Mouse (Mus musculus): ENCODE measurements at regions not wholly inside any gene's neighbourhood (a gene's known extent, or its start where the extent isn't known, plus 50 kb on each side); places are given as distances from the start of the nearest gene placed in this dataset.

DNA sequence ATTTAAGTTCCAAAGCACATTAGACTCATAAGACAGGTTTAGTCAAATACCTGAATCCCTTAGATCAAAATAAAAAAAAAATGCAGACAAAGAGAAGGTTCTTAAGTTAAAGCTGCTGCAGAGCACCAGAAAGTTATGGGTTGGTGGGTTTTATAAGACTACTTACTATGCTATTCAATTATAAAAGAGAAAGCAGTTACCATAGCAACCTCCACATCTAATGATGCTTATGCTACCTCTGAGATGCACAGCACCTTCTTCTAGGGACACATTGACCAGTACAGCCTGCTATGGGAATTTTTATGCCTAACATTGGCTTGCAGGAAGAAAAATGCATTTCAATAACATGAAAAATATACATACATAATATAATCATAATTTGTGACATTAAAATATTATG lies 512.1 kb upstream of the Id4 start:
- DNase-seq (ENCODE audit: low spot score in 2 of 2), result no peak

GRCm38 (mm10) chr13:47751033-47751432 lies 510.0 kb upstream of the Id4 start:
- DNase-seq (ENCODE audit: low spot score in 2 of 2), result no peak

DNA sequence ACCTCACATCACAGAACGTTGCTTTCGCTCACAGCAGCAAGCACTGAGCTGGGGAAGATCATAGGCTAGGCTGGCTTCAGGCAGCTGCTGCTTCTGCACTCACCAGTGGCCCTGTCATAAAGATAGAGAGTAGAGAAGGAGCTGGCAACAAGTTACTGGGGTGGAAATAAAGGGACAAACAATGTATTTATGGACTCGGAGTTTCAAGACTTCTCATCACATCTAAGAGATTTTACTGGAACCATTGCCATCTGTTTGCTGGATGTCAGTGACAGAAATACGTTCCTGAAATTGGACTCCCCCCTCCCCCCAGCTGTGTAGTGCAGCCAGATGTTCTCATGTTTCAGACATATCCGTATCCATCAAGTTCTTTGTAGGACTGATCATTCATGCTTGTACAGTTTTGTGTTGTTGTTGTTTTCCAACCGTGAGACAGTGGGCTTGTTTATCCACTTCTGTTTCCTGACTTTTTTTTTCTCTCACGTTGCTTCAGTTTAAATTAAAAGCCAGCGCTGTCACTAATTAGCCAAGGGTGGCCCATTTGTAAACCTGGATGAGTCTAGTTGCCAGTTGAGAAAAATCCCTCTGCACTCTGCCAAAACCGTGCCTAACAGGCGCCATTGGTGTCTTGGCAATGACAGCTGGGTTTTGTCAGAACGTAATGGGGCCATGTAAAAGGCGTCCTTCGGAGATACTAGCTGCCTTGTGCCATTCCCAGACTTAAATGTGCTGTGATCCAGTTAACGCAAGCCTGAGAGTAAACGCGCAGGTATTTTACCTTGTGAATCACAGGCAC lies 496.0 kb upstream of the Id4 start:
- no peak for DNase-seq (ENCODE audit: low spot score in 2 of 2)

- DNase-seq (ENCODE audit: low spot score in 2 of 2), result no peak
Observed at GRCm38 (mm10) chr13:47768963-47769527, 492.0 kb upstream of the Id4 start.

DNA sequence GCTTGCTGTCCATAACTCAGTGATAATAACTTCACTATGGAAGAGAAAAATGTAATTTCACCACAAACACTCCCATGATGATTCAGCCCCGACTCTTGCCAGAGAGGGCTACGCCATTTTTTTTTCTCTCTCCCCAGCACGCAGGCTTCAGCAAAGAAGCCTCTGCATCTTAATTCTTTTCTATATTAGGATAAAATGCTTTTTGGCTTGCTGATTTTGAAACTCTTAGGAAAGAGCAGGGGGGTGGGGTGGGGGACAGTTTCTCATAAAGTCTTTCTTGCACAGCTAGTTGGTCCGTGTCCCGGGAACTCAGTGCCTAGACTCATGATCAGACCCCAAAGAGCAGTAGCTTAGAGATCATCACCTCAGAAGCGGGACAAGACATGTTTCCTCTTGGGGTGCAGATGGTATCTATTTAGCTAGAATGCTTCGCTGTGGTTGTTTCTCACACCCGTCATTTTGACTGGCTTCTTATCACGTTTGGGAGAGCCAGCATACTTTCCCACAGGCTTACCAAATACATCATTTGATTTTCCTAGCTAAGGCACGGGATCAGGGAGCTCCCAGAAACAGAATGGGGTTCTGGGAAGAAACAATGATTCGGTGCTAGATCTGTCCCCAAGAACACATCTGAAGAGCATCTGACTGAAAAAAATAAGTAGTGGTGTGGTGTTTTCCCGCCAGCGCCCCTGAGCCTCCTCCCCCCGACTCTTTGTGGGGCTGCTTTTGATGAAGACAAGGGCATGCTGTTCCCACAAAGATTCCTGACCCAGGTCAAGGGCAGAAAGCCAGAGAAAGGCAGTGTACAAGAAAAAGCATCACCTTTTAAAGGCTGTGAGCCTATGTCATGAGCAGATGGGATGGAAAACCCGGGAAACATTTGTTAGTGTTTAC lies 483.6 kb upstream of the Id4 start:
- DNase-seq (ENCODE audit: low spot score in 2 of 2), result no peak

DNA sequence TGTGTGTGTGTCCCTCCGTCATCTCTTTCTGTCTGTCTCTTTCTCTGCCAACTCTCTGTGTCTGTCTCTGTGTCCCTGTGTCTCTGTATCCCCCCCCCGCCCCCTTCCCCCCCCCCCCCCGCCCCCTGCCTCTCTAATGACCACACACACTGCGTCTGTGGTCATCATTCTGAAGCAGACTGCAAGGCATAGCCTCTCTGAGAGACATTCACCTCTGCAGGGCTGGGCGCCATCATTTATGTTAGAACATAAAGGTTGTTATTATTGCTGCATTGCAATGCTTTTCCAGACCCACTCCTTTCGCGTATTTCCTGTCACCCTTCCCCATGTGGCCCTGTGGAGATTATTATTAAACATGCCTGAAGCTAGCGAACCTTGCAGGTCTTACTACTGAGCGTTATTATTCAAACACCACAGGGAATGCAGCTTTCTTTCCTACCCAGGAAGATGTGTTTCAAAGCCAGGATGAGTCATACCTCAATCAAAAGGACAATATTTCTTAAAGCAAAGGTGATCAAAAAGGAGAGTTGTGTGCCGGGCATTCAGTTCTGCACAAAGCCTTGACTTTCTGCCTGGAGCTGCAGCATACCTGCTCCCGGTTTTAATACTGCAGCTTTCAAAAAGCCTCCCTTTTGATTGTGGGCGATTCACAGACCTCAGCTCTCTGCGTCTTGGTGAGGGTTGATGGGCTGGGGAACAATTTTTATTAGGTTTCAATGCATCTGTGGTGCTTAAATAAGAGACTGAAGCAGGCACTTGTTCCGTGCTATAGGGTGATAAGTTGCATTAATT lies 482.6 kb upstream of the Id4 start:
- no peak for DNase-seq (ENCODE audit: low spot score in 2 of 2)

DNA sequence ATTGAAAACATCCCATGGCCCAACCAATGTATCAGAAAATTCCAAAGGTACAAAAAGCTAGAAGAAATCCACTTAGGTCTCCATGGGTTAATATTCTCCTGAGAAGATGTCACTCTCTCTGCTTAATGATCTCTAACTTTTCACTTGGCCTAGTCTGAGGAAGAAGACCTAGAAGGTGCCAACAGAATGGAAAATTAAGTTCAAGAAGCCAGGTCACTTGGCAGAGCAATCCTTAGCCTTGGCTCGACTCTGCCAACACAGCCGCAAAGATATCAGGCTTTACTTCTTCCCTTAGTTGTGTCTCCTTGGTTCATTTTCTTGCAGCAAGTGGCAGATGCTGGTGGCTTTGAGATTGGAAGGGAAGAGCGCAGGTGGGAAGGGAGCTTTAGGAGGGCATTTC lies 476.6 kb upstream of the Id4 start:
- DNase-seq (ENCODE audit: low spot score in 2 of 2), result no peak

DNA sequence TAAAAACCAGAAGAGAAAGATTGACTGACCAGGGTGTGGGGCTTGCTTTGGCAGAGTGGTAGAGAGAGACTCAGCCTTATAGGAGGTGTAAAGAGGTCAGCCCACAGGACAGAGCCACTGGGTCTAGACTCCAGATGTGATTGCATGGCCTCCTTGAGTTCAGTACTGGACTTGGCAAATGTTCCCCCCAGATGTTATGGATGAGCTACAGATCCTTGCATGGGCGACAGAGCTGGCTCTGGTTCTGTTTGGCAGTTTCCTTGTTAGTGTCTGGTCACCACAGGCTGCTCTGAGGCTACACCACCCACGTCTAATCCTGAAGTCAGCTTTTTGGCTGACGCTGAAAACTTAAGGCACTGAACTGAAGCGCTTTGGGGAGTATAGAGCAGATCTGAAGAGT lies 463.2 kb upstream of the Id4 start:
- DNase-seq (ENCODE audit: low spot score in 2 of 2), result no peak

DNA sequence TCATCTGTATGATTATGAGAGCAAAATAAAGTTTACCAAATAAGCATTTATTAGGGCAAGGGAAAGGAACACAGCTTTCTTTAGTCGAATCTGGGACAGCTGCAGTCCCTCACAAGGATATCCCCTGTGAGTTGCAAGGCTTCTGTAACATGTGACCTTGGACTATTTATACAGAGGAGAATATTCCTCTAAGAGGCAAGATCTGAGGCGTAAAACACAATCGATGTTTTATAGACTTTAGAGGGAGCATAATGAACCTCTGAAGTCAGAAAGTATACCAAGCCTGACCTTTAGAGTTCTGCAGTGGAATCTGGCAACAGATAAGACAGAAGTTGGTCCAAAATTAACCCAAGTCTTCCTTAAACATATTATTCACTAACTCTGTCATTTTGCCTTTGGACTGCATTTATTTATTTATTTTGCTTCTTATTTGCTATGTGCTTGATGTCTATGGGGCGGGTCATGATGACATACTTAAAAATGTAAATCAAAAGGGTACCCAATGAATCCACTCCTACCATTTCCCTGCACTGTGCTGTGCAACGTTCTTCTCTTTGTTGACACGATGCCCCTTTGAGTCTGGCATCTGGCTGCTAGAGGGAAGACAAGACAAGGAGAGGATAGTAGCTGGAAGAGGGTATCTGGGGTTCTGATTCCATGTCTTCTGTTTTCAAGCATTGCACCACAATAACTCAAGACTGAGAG lies 449.2 kb upstream of the Id4 start:
- DNase-seq (ENCODE audit: low spot score in 2 of 2), result no peak

- DNase-seq (ENCODE audit: low spot score in 2 of 2), result no peak
Observed at GRCm38 (mm10) chr13:47818924-47819564, 442.0 kb upstream of the Id4 start.

DNA sequence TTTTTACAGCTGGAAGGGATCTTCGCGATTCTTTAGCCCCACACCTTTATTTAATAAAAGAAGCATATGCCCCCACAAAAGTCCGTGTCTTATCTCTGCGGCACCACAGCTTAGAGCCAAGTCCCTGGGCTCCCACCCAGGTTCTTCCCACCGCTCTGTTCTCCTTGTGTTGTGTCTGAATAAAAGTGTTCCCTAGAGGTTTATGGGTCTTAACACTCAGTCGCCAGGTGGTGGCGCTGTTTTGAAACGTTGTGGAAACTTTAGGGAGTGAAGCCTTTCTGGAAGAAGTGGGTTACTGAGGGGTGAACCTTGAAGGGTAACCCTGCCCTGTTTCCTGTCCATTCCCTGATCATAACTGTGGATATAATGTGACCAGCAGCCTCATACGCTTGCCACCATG lies 424.5 kb upstream of the Id4 start:
- peak in 1 of 2 experiments; percentile 35 for DNase-seq (ENCODE audit: low spot score in 2 of 2)

DNA sequence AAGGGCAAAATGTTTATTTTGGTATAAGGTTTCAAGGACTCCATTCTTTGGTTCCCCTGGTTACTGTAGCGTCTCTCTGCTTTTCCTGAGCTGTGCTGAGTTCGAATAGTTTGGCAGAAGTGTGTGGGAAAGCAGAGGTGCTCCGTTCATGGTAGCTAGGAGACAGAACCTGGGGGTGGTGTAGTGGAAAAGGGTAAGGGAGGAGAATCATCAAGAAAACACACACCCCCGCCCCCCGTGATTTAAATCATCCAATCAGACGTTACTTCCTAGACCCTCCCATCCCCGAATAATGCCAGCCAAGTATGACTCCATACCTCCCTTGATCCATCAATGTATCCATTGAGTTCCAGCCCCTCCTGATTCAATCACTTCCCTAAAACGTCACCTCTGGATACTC lies 418.6 kb upstream of the Id4 start:
- DNase-seq (ENCODE audit: low spot score in 2 of 2), result no peak

GRCm38 (mm10) chr13:47843011-47843410 lies 418.0 kb upstream of the Id4 start:
- DNase-seq (ENCODE audit: low spot score in 2 of 2), result no peak

GRCm38 (mm10) chr13:47843541-47844267 lies 417.3 kb upstream of the Id4 start:
- DNase-seq (ENCODE audit: low spot score in 2 of 2), result no peak

GRCm38 (mm10) chr13:47846713-47847112 lies 414.3 kb upstream of the Id4 start:
- no peak for DNase-seq (ENCODE audit: low spot score in 2 of 2)

DNA sequence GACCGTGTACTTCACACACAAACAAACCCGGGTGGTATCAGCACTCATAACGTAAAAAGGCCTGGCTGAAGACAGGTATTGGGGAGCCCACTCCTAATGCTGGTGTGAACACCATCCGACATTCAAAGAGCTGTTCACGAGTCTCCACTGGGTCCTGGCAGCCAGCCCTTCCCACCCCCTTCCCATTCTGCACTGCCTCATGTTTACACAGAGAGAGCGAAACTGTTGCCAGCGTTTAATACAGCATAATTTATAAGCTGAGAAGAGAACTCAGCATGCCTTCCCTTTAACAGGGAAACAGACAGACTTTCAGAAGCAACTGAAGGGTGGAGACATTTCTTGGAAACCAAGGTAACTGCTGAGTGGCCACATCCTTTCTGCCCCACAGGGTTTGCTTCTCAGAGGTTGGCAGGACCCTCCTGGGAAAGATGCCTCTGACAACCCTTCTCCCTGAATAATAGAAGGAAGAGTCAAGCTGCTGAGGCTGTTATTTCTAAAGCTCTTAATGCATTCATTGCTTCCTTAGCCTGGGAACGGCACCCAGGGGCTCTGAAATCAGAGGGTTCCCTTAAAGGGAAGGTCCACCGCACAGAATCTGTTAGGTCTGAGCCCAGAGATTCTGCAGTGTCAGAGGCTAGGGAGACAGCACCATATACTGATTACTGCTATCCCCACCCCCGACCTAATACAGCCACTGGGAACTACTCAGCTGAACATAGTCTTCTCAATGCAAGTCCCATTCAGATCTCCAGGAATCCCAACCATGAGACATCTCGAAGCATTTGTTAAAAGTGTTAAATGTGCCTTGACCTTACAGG lies 412.4 kb upstream of the Id4 start:
- DNase-seq (ENCODE audit: low spot score in 2 of 2), result peak; percentile 18 to 23

GRCm38 (mm10) chr13:47855422-47856108 lies 405.5 kb upstream of the Id4 start:
- DNase-seq (ENCODE audit: low spot score in 2 of 2), result no peak

- no peak for DNase-seq (ENCODE audit: low spot score in 2 of 2)
Observed at GRCm38 (mm10) chr13:47858946-47859345, 402.1 kb upstream of the Id4 start.

DNA sequence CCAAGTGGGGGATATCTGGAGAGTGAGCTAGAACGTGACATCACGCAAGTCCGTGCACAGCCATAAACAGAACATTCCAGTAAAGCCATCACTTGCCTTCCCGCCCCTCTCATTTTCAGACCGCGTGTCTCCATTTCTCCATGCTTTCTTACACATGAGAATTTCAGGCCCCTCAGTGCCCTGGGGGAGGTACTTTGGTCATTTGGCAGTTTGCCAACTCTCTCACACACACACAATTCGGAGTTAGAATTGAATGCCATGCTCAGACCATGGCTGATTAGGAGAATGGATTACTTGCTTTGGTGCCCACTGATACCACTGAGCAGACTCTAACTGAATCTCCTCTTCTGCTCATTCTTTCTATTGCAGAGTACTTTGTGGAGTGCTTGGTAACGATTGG lies 400.7 kb upstream of the Id4 start:
- no peak for DNase-seq (ENCODE audit: low spot score in 2 of 2)

Data from frontal cortex, postnatal 10 days (tissue).